Mouse (Mus musculus) MEL (cell line): ENCODE measurements around the gene Abcb6. TPM values are rescaled to one million over a fixed set of nuclear protein-coding genes. Genes with fewer than 3 reads are reported as not detected.

Source experiments
- DNase-seq: peaks from one replicate; pipeline ENCODE4 v3.0.0; 2011; ENCODE audit warnings: low read depth, low spot score
- H3K27ac ChIP-seq: 2 replicates; pipeline ENCODE4 v1.5.1; 2012; ENCODE audit warnings: low read depth, mild to moderate bottlenecking, control low read depth, low read length, moderate library complexity; ENCODE audit not compliant: control insufficient read depth
- H3K27me3 ChIP-seq, 2 experiments: fragments of 150-350 bp in 1 of 2; sonication (generic) in 1 of 2; 2 replicates each; pipeline ENCODE4 v1.6.1; 2012; ENCODE audit warnings: low read length in 2 of 2, mild to moderate bottlenecking in 2 of 2, improper control_type of control experiment in 1 of 2, moderate library complexity in 1 of 2; ENCODE audit not compliant: insufficient read depth in 2 of 2, control insufficient read depth in 1 of 2
- H3K36me3 ChIP-seq, 2 experiments: 2 replicates each; pipeline ENCODE4 v1.6.1; 2012 to 2014; ENCODE audit warnings: low read length in 2 of 2, improper control_type of control experiment in 1 of 2, inconsistent platforms in 1 of 2, mild to moderate bottlenecking in 1 of 2; ENCODE audit not compliant: insufficient read depth in 2 of 2, control insufficient read depth in 1 of 2
- H3K4me1 ChIP-seq, 2 experiments: fragments of 150-350 bp in 1 of 2; sonication (generic) in 1 of 2; 2 replicates each; pipeline ENCODE4 v1.6.1; 2012; ENCODE audit warnings: low read length in 2 of 2, improper control_type of control experiment in 1 of 2, mild to moderate bottlenecking in 1 of 2; ENCODE audit not compliant: insufficient read depth in 2 of 2, control insufficient read depth in 1 of 2
- H3K4me3 ChIP-seq, 2 experiments: fragments of 150-350 bp in 1 of 2; sonication (generic) in 1 of 2; 2 replicates each; pipeline ENCODE4 v1.5.1; 2012; ENCODE audit warnings: low read depth in 2 of 2, low read length in 2 of 2, mild to moderate bottlenecking in 2 of 2, moderate library complexity in 2 of 2, control low read depth in 1 of 2, improper control_type of control experiment in 1 of 2; ENCODE audit not compliant: control insufficient read depth in 1 of 2, insufficient read depth in 1 of 2
- H3K79me2 ChIP-seq: 2 replicates; pipeline ENCODE4 v1.6.1; 2012; ENCODE audit warnings: mild to moderate bottlenecking, low read length, moderate library complexity; ENCODE audit not compliant: control insufficient read depth, poor library complexity, insufficient read depth
- H3K9ac ChIP-seq: 2 replicates; pipeline ENCODE4 v1.6.1; 2012; ENCODE audit warnings: low read depth, mild to moderate bottlenecking, control low read depth, low read length, moderate library complexity; ENCODE audit not compliant: control insufficient read depth, poor library complexity, severe bottlenecking
- H3K9me3 ChIP-seq: fragments of 150-350 bp; sonication (generic); replicated peaks from 2 replicates; pipeline ENCODE4 v1.6.1; 2012; ENCODE audit warnings: mild to moderate bottlenecking, low read length, improper control_type of control experiment, moderate library complexity; ENCODE audit not compliant: insufficient read depth
- BHLHE40 ChIP-seq: IDR thresholded peaks from 2 replicates; pipeline ENCODE4 v1.6.1; 2012; ENCODE audit warnings: low read depth, mild to moderate bottlenecking, inconsistent platforms, low read length, improper control_type of control experiment, borderline replicate concordance
- CHD1 ChIP-seq: IDR thresholded peaks from 2 replicates; pipeline ENCODE4 v1.6.1; 2012; ENCODE audit warnings: low read depth, mild to moderate bottlenecking, inconsistent platforms, low read length, improper control_type of control experiment
- ELF1 ChIP-seq: IDR thresholded peaks from 2 replicates; pipeline ENCODE4 v1.6.1; 2014; ENCODE audit warnings: low read depth, mild to moderate bottlenecking, inconsistent platforms, low read length, improper control_type of control experiment, moderate library complexity
- EP300 ChIP-seq, 2 experiments: IDR thresholded peaks; 2 replicates each; pipeline ENCODE4 v1.6.1; 2011; ENCODE audit warnings: improper control_type of control experiment in 2 of 2, low read length in 2 of 2, low read depth in 1 of 2, mild to moderate bottlenecking in 1 of 2
- KAT2A ChIP-seq: conservative IDR thresholded peaks from 2 replicates; pipeline ENCODE4 v1.6.1; 2012; ENCODE audit warnings: low read depth, low read length, improper control_type of control experiment, inconsistent platforms
- MAFK ChIP-seq: IDR thresholded peaks from 2 replicates; pipeline ENCODE4 v1.6.1; 2011; ENCODE audit warnings: low read depth, mild to moderate bottlenecking, low read length, improper control_type of control experiment, borderline replicate concordance
- MAZ ChIP-seq: IDR thresholded peaks from 2 replicates; pipeline ENCODE4 v1.6.1; 2012; ENCODE audit warnings: low read depth, mild to moderate bottlenecking, inconsistent platforms, low read length, improper control_type of control experiment
- MYB ChIP-seq: IDR thresholded peaks from 2 replicates; pipeline ENCODE4 v1.6.1; 2011; ENCODE audit warnings: mild to moderate bottlenecking, low read depth, low read length, improper control_type of control experiment
- MYC ChIP-seq: IDR thresholded peaks from 2 replicates; pipeline ENCODE4 v1.6.1; 2011; ENCODE audit warnings: low read depth, mild to moderate bottlenecking, low read length, improper control_type of control experiment, moderate library complexity
- NELFE ChIP-seq: IDR thresholded peaks from 2 replicates; pipeline ENCODE4 v1.6.1; 2011; ENCODE audit warnings: low read depth, low read length, improper control_type of control experiment
- POLR2A ChIP-seq, 2 experiments: IDR thresholded peaks; 2 replicates each; pipeline ENCODE4 v1.6.1; 2011 to 2012; ENCODE audit warnings: low read length in 2 of 2, mild to moderate bottlenecking in 2 of 2, control low read depth in 1 of 2, improper control_type of control experiment in 1 of 2, low read depth in 1 of 2, moderate library complexity in 1 of 2; ENCODE audit not compliant: control insufficient read depth in 1 of 2, insufficient read depth in 1 of 2, poor library complexity in 1 of 2
- POLR2AphosphoS2 ChIP-seq: IDR thresholded peaks from 2 replicates; pipeline ENCODE4 v1.6.1; 2011; ENCODE audit warnings: low read length, improper control_type of control experiment
- RCOR1 ChIP-seq: IDR thresholded peaks from 2 replicates; pipeline ENCODE4 v1.6.1; 2012; ENCODE audit warnings: low read depth, mild to moderate bottlenecking, inconsistent platforms, low read length, improper control_type of control experiment
- SIN3A ChIP-seq: IDR thresholded peaks from 2 replicates; pipeline ENCODE4 v1.6.1; 2012; ENCODE audit warnings: low read length, improper control_type of control experiment, inconsistent platforms
- SMC3 ChIP-seq: IDR thresholded peaks from 2 replicates; pipeline ENCODE4 v1.6.1; 2011; ENCODE audit warnings: low read depth, low read length, improper control_type of control experiment
- TAL1 ChIP-seq: IDR thresholded peaks from 2 replicates; pipeline ENCODE4 v1.6.1; 2012; ENCODE audit warnings: mild to moderate bottlenecking, inconsistent platforms, low read length, moderate library complexity, mixed read lengths
- TBP ChIP-seq: IDR thresholded peaks from 2 replicates; pipeline ENCODE4 v1.8.0; 2011; ENCODE audit warnings: low read depth, low read length, improper control_type of control experiment
- UBTF ChIP-seq: IDR thresholded peaks from 2 replicates; pipeline ENCODE4 v1.6.1; 2012; ENCODE audit warnings: low read depth, mild to moderate bottlenecking, inconsistent platforms, low read length, improper control_type of control experiment, moderate library complexity, borderline replicate concordance; ENCODE audit not compliant: insufficient read depth
- USF2 ChIP-seq, 2 experiments: IDR thresholded peaks; 2 replicates each; pipeline ENCODE4 v1.6.1; 2011 to 2012; ENCODE audit warnings: improper control_type of control experiment in 2 of 2, low read length in 2 of 2, borderline replicate concordance in 1 of 2, inconsistent platforms in 1 of 2, low read depth in 1 of 2, mild to moderate bottlenecking in 1 of 2; ENCODE audit not compliant: insufficient read depth in 1 of 2
- ZC3H11A ChIP-seq: IDR thresholded peaks from 2 replicates; pipeline ENCODE4 v1.6.1; 2012; ENCODE audit warnings: low read depth, mild to moderate bottlenecking, inconsistent platforms, low read length, improper control_type of control experiment
- ZMIZ1 ChIP-seq: IDR thresholded peaks from 2 replicates; pipeline ENCODE4 v1.6.1; 2012; ENCODE audit warnings: low read depth, mild to moderate bottlenecking, inconsistent platforms, low read length, improper control_type of control experiment, moderate library complexity
- polyA plus RNA-seq, 2 experiments: library from polyadenylated mRNA; stranded (reverse) in 1 of 2; unstranded in 1 of 2; fragments of >175 nt in 1 of 2; fragments of >200 nt in 1 of 2; gene quantifications; 2 replicates each; pipeline versions ENCODE4 v1.2.1 to v1.2.4; 2012; ENCODE audit warnings: low replicate concordance in 2 of 2, low read depth in 1 of 2; ENCODE audit not compliant: insufficient read length in 2 of 2, insufficient read depth in 1 of 2, missing spikeins in 1 of 2
- total RNA-seq: library from RNA; depleted of rRNA; stranded (reverse); fragments of 300-350 nt; gene quantifications from 2 replicates; pipeline ENCODE4 v1.2.3, GENCODE M21; 2012

Gene Abcb6
- total and polyA plus RNA-seq, 3 experiments, result 73.5 to 84.4 TPM; not detected in 1

- Histone ChIP-seq H3K36me3 (peaks cover 15 to 63% of the 10 kb centered on the region in 2 experiments), H3K27ac (peak overlapping the region; percentile 25), H3K4me1 (peaks cover 6 to 56% of the 10 kb centered on the region in 2 experiments; a peak in 3 of 4 replicates), H3K4me3 (peak overlapping the region in 1 of 2 experiments; percentile 5; a peak in 1 of 4 replicates), H3K9me3 (no peaks in the 10 kb centered on the region), H3K79me2 (peaks cover 70% of the 10 kb centered on the region), H3K9ac (peak overlapping the region; percentile 22), H3K27me3 (no peaks in the 10 kb centered on the region)
- TF ChIP-seq MAFK (no peak), POLR2AphosphoS2 (0 out of 2 replicates have a peak, but pooled peaks have one; percentile 7), ZMIZ1 (no peak)
- peak; percentile 15 for DNase-seq
Observed at GRCm38 (mm10) chr1:75212542-75212941, 32.4 kb upstream of the Abcb6 start.

- H3K36me3 ChIP-seq, result peaks cover 11 to 54% of the 10 kb centered on the region in 2 experiments; a peak in 3 of 4 replicates
- peaks cover 2 to 51% of the 10 kb centered on the region in 2 experiments; a peak in 3 of 4 replicates for H3K4me1 ChIP-seq
- DNase-seq, result peak; percentile 31
- H3K9ac ChIP-seq, result peak overlapping the region; percentile 82
- no peaks in the 10 kb centered on the region for H3K27me3 ChIP-seq
- peaks cover 60% of the 10 kb centered on the region for H3K79me2 ChIP-seq
- H3K9me3 ChIP-seq, result no peaks in the 10 kb centered on the region
- H3K4me3 ChIP-seq, result peak overlapping the region; percentile 50 to 89
- H3K27ac ChIP-seq, result peak overlapping the region; percentile 55
- TF ChIP-seq SMC3 (no peak), CHD1 (0 out of 2 replicates have a peak, but pooled peaks have one; percentile 30)
Observed at GRCm38 (mm10) chr1:75211141-75211708, 31.0 kb upstream of the Abcb6 start.

- Histone ChIP-seq H3K4me3 (peak within 1 kb of the TSS; percentile 50 to 89), H3K27me3 (no peaks in the 10 kb centered on the region), H3K36me3 (peaks cover 9 to 46% of the 10 kb centered on the region in 2 experiments; a peak in 3 of 4 replicates), H3K79me2 (peaks cover 52% of the 10 kb centered on the region), H3K27ac (peak within 1 kb of the TSS; percentile 84), H3K9me3 (no peaks in the 10 kb centered on the region), H3K9ac (peak within 1 kb of the TSS; percentile 96), H3K4me1 (peaks cover 2 to 43% of the 10 kb centered on the region in 2 experiments; a peak in 3 of 4 replicates)
- peak; percentile 97 for DNase-seq
- TF ChIP-seq RCOR1 (no peak), ELF1 (peak; percentile 99), SIN3A (peak; percentile 99), MYC (peak; percentile 39; the same call in 1 of the 2 replicates), MAZ (peak; percentile 64; the same call in 1 of the 2 replicates), MYB (peak; percentile 90), MAFK (no peak), USF2 (IDR thresholded peaks at IDR 0.05; ENCODE audit: borderline replicate concordance in 1 of 2, insufficient read depth in 1 of 2, low read depth in 1 of 2, low read length in 2 of 2) (no peak), BHLHE40 (no peak), TBP (no peak), NELFE (peak; percentile 78), KAT2A (peak; percentile 60; the same call in 1 of the 2 replicates), EP300 (IDR thresholded peaks at IDR 0.05; ENCODE audit: low read depth in 1 of 2, low read length in 2 of 2) (peak in 1 of 2 experiments; percentile 51; a peak in 2 of 4 replicates), ZC3H11A (no peak), TAL1 (no peak), UBTF (peak; percentile 51; the same call in 1 of the 2 replicates), POLR2A (IDR thresholded peaks at IDR 0.05; ENCODE audit: control insufficient read depth in 1 of 2, insufficient read depth in 1 of 2, low read depth in 1 of 2, low read length in 2 of 2, poor library complexity in 1 of 2) (peak; percentile 85 to 89)
Observed at GRCm38 (mm10) chr1:75210136-75211087, 30.2 kb upstream of the Abcb6 start, which contains the start of the genes Glb1l and Stk16. TSS of gene Glb1l (minus strand) at chr1:75210813. TSS of gene Stk16 (plus strand) at chr1:75210838.
